Mouse (Mus musculus) forebrain, embryonic 11.5 days (tissue): ENCODE data around the gene Clk1. TPM values are rescaled to one million over a fixed set of nuclear protein-coding genes. Genes with fewer than 3 reads are reported as not detected.

Experiments
- ATAC-seq: fragments of 200-750 bp; cut with Nextera tagmentation; replicated peaks from 2 replicates; pipeline ENCODE4 v1.8.0; 2017; ENCODE audit warnings: moderate TSS enrichment; ENCODE audit not compliant: low FRiP score
- DNase-seq: peaks from one replicate; pipeline ENCODE4 v3.0.0-alpha.2; 2017; ENCODE audit warnings: low spot score
- H3K27ac ChIP-seq: fragments of 300-500 bp; sonication (generic); 2 replicates; pipeline ENCODE4 v1.5.1; 2014; ENCODE audit warnings: low read depth, low read length
- H3K27me3 ChIP-seq: fragments of 300-500 bp; sonication (generic); 2 replicates; pipeline ENCODE4 v1.6.1; 2014; ENCODE audit warnings: mild to moderate bottlenecking, low read length, mixed read lengths; ENCODE audit not compliant: control insufficient read depth, insufficient read depth
- H3K36me3 ChIP-seq: fragments of 300-500 bp; sonication (generic); 2 replicates; pipeline ENCODE4 v1.6.1; 2014; ENCODE audit warnings: mild to moderate bottlenecking, low read length, moderate library complexity, mixed read lengths; ENCODE audit not compliant: control insufficient read depth, insufficient read depth
- H3K4me1 ChIP-seq: fragments of 300-500 bp; sonication (generic); replicated peaks from 2 replicates; pipeline ENCODE4 v1.6.1; 2014; ENCODE audit warnings: low read length, mixed read lengths; ENCODE audit not compliant: control insufficient read depth, insufficient read depth
- H3K4me2 ChIP-seq: fragments of 300-500 bp; sonication (generic); 2 replicates; pipeline ENCODE4 v1.6.1; 2014; ENCODE audit warnings: low read depth, mild to moderate bottlenecking, low read length, moderate library complexity, mixed read lengths; ENCODE audit not compliant: severe bottlenecking
- H3K4me3 ChIP-seq: fragments of 300-500 bp; sonication (generic); 2 replicates; pipeline ENCODE4 v1.5.1; 2014; ENCODE audit warnings: low read depth, low read length
- H3K9ac ChIP-seq: fragments of 300-500 bp; sonication (generic); 2 replicates; pipeline ENCODE4 v1.6.1; 2014; ENCODE audit warnings: low read length
- H3K9me3 ChIP-seq: fragments of 300-500 bp; sonication (generic); 2 replicates; pipeline ENCODE4 v1.6.1; 2016; ENCODE audit warnings: low read length, mixed read lengths; ENCODE audit not compliant: control insufficient read depth
- WGBS: fragments of 180-500 bp; shearing (Covaris S2); extraction: QIAGEN DNeasy Blood & Tissue Kit; methylation state at CpG from one replicate; pipeline ENCODE4 v1.1.7; 2014; 5-methylcytosine and 5-hydroxymethylcytosine counted together
- polyA plus RNA-seq: library from polyadenylated mRNA; unstranded; fragments of >200 nt; fragmentation: Nextera tagmentation; extraction: Ambion mirVana; gene quantifications from 2 replicates; pipeline ENCODE4 v1.2.1, GENCODE M21; 2014

The Clk1 gene
- polyA plus RNA-seq, 1 experiment from 2014 or later, result 158 TPM

- H3K4me2 ChIP-seq, result no peak overlapping the region
- WGBS, result 86% methylated on average over 2 of the region's 2 CpGs
- H3K9me3 ChIP-seq, result no peaks in the 10 kb centered on the region
- H3K27ac ChIP-seq, result no peak overlapping the region
- DNase-seq, result no peak
- no peak overlapping the region for H3K4me3 ChIP-seq
- H3K4me1 ChIP-seq, result no peaks in the 10 kb centered on the region; the same call in 1 of the 2 replicates
- no peaks in the 10 kb centered on the region for H3K27me3 ChIP-seq
- peaks cover 38% of the 10 kb centered on the region for H3K36me3 ChIP-seq
- ATAC-seq, result no peak
- H3K9ac ChIP-seq, result no peak overlapping the region
Measured at GRCm38 (mm10) chr1:58416048-58416447, 7.8 kb downstream of the Clk1 start.

GRCm38 (mm10) chr1:58415442-58415841 is 8.4 kb downstream of the Clk1 start:
- H3K27me3 ChIP-seq, result no peaks in the 10 kb centered on the region
- no peak overlapping the region for H3K4me2 ChIP-seq
- DNase-seq (no peak), ATAC-seq (no peak)
- H3K9ac ChIP-seq, result no peak overlapping the region
- H3K36me3 ChIP-seq, result peaks cover 38% of the 10 kb centered on the region
- no peak overlapping the region for H3K27ac ChIP-seq
- no peaks in the 10 kb centered on the region for H3K9me3 ChIP-seq
- no peak overlapping the region for H3K4me3 ChIP-seq
- WGBS, result 53% methylated on average over 1 of the region's 1 CpGs
- H3K4me1 ChIP-seq, result no peaks in the 10 kb centered on the region

GRCm38 (mm10) chr1:58410776-58411175 is 13.1 kb downstream of the Clk1 start:
- H3K27me3 ChIP-seq, result no peaks in the 10 kb centered on the region
- peaks cover 32% of the 10 kb centered on the region for H3K36me3 ChIP-seq
- no peak overlapping the region for H3K4me2 ChIP-seq
- H3K9me3 ChIP-seq, result no peaks in the 10 kb centered on the region
- H3K27ac ChIP-seq, result no peak overlapping the region
- ATAC-seq, result no peak
- H3K4me3 ChIP-seq, result no peak overlapping the region
- WGBS, result 95% methylated on average over 7 of the region's 7 CpGs
- H3K9ac ChIP-seq, result no peak overlapping the region
- no peaks in the 10 kb centered on the region for H3K4me1 ChIP-seq
- DNase-seq, result no peak

- no peak for ATAC-seq
- Histone ChIP-seq H3K4me3 (no peak overlapping the region), H3K9me3 (no peaks in the 10 kb centered on the region), H3K9ac (no peak overlapping the region), H3K36me3 (peaks cover 33% of the 10 kb centered on the region), H3K4me2 (no peak overlapping the region), H3K27me3 (no peaks in the 10 kb centered on the region), H3K27ac (no peak overlapping the region), H3K4me1 (no peaks in the 10 kb centered on the region)
- WGBS, result 87% methylated on average over 3 of the region's 3 CpGs
- no peak for DNase-seq
Measured at GRCm38 (mm10) chr1:58410198-58410588, 13.7 kb downstream of the Clk1 start.

GRCm38 (mm10) chr1:58409553-58410197 is 14.2 kb downstream of the Clk1 start:
- Histone ChIP-seq H3K4me3 (no peak overlapping the region), H3K9me3 (no peaks in the 10 kb centered on the region), H3K36me3 (peaks cover 28% of the 10 kb centered on the region), H3K9ac (no peak overlapping the region), H3K4me2 (no peak overlapping the region), H3K27ac (no peak overlapping the region), H3K27me3 (no peaks in the 10 kb centered on the region), H3K4me1 (no peaks in the 10 kb centered on the region)
- no peak for DNase-seq
- ATAC-seq, result no peak
- WGBS, result 88% methylated on average over 5 of the region's 5 CpGs

DNA sequence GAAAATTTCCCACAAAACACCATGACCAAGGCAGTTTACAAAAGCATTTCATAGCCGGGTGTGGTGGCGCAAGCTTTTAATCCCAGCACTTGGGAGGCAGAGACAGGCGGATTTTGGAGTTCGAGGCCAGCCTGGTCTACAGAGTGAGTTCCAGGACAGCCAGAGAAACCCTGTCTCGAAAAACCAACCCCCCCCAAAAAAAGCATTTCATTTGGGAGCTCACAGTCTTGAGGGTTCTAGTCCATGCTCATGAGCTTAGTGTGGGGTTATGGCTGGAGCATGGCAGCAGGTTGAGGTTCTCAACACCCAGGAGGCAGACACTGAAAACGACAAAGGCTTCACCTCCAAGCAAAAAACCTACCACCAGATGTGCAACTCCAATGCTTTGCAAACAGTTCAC is 15.7 kb downstream of the Clk1 start:
- no peak overlapping the region for H3K4me2 ChIP-seq
- no peak overlapping the region for H3K27ac ChIP-seq
- H3K9ac ChIP-seq, result no peak overlapping the region
- H3K4me3 ChIP-seq, result no peak overlapping the region
- no peak for DNase-seq
- no peak for ATAC-seq
- WGBS, result 89% methylated on average over 6 of the region's 6 CpGs
- no peaks in the 10 kb centered on the region for H3K9me3 ChIP-seq
- H3K27me3 ChIP-seq, result no peaks in the 10 kb centered on the region
- H3K4me1 ChIP-seq, result no peaks in the 10 kb centered on the region
- peaks cover 22% of the 10 kb centered on the region for H3K36me3 ChIP-seq

DNA sequence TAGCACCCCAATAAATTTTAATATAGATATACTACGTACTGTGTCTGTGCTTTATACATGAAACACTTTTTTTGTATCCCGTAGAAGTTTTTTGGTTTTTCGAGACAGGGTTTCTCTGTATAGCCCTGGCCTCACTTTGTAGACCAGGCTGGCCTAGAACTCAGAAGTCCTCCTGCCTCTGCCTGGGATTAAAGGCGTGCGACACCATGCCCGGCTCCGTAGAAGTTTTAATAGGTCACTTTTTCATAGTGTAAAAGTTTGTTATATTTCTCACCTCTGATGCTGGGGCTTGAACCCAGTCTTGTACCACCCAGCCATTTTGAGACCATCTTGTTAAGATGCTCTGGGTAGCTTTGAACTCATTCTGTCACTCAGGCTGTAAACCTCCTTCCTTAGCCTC is 16.5 kb downstream of the Clk1 start:
- WGBS, result 94% methylated on average over 7 of the region's 7 CpGs
- H3K4me1 ChIP-seq, result no peaks in the 10 kb centered on the region
- no peaks in the 10 kb centered on the region for H3K27me3 ChIP-seq
- H3K4me2 ChIP-seq, result no peak overlapping the region
- no peak overlapping the region for H3K27ac ChIP-seq
- ATAC-seq, result no peak
- no peak overlapping the region for H3K4me3 ChIP-seq
- DNase-seq, result no peak
- H3K36me3 ChIP-seq, result peaks cover 19% of the 10 kb centered on the region
- H3K9me3 ChIP-seq, result no peaks in the 10 kb centered on the region
- H3K9ac ChIP-seq, result no peak overlapping the region

DNA sequence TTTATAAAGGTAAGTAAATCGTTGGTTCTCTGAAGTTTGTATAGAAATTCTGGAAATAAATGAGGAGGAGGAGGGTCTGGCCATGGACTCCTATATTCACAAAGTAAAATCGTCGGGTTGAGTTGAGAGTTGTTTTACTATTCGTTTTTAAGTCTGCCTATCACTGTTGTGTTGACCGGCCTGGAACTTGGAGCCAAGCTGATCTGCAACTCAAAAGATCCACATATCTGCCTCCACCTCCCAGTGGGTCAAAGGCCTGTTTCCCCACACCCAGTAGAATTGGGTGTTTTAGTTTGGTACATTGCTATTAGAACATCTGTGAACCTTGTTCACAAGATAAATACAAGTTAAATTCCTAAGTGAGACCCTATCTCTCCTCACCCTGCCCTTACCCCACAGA is 20.1 kb downstream of the Clk1 start:
- H3K4me3 ChIP-seq, result no peak overlapping the region
- H3K27me3 ChIP-seq, result no peaks in the 10 kb centered on the region
- H3K4me1 ChIP-seq, result no peaks in the 10 kb centered on the region
- no peak overlapping the region for H3K4me2 ChIP-seq
- no peaks in the 10 kb centered on the region for H3K9me3 ChIP-seq
- peaks cover 16% of the 10 kb centered on the region; the same call in 1 of the 2 replicates for H3K36me3 ChIP-seq
- DNase-seq, result no peak
- WGBS, result 94% methylated on average over 5 of the region's 5 CpGs
- no peak for ATAC-seq
- no peak overlapping the region for H3K9ac ChIP-seq
- H3K27ac ChIP-seq, result no peak overlapping the region

DNA sequence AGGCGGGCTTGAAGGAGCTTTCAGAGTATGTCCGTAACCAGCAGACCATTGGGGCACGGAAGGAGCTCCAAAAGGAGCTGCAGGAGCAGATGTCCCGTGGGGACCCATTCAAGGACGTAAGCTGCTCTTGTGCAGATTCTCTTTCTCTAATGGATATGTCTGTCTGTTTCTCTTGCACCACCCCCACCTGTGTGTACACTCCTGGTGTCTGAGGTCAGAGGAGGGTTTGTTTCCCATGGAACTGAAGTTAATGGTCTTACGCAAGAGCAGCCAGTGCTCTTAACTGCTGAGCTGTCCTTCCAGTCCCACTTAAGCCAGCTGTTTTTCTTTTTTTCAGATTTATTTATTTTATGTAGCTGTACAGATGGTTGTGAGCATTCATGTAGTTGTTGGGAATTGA is 22.5 kb downstream of the Clk1 start:
- H3K9ac ChIP-seq, result no peak overlapping the region
- no peak overlapping the region for H3K27ac ChIP-seq
- H3K4me1 ChIP-seq, result no peaks in the 10 kb centered on the region
- no peak overlapping the region for H3K4me3 ChIP-seq
- no peak for DNase-seq
- H3K9me3 ChIP-seq, result no peaks in the 10 kb centered on the region
- WGBS, result 93% methylated on average over 6 of the region's 6 CpGs
- no peak for ATAC-seq
- no peak overlapping the region for H3K4me2 ChIP-seq
- peaks cover 20% of the 10 kb centered on the region; the same call in 1 of the 2 replicates for H3K36me3 ChIP-seq
- no peaks in the 10 kb centered on the region for H3K27me3 ChIP-seq
